Mouse (Mus musculus) myocyte (in vitro differentiated cells): ENCODE measurements around the gene Nat10. TPM values are rescaled to one million over a fixed set of nuclear protein-coding genes. Genes with fewer than 3 reads are reported as not detected.
A peak's percentile ranks its signal among the peaks of the same experiment; 100 is the strongest.

Experiments used
- H3K27me3 ChIP-seq: one replicate; pipeline ENCODE4 v1.6.1; 2011; ENCODE audit not compliant: control insufficient read depth, insufficient read depth, insufficient read length
- H3K36me3 ChIP-seq: one replicate; pipeline ENCODE4 v1.6.1; 2011; ENCODE audit not compliant: control insufficient read depth, insufficient read depth
- H3K4me2 ChIP-seq: one replicate; pipeline ENCODE4 v1.6.1; 2011; ENCODE audit warnings: low read depth, control low read depth
- H3K4me3 ChIP-seq: one replicate; pipeline ENCODE4 v1.5.1; 2011; ENCODE audit warnings: mild to moderate bottlenecking, control low read depth, moderate library complexity
- H3K79me2 ChIP-seq: one replicate; pipeline ENCODE4 v1.6.1; 2011; ENCODE audit not compliant: control insufficient read depth, insufficient read depth
- H3ac ChIP-seq: one replicate; pipeline ENCODE4 v1.6.1; 2011; ENCODE audit not compliant: control insufficient read depth, insufficient read length
- CEBPB ChIP-seq: IDR thresholded peaks from 2 replicates; pipeline ENCODE4 v1.6.1; 2011; ENCODE audit warnings: mild to moderate bottlenecking, moderate library complexity; ENCODE audit not compliant: poor library complexity, insufficient read depth, severe bottlenecking
- E2F4 ChIP-seq: IDR thresholded peaks from one replicate; pipeline ENCODE4 v1.6.1; 2011; ENCODE audit warnings: mild to moderate bottlenecking, control low read depth, moderate library complexity; ENCODE audit not compliant: insufficient read depth
- MAX ChIP-seq: IDR thresholded peaks from one replicate; pipeline ENCODE4 v1.6.1; 2011; ENCODE audit warnings: low read depth, mild to moderate bottlenecking, control low read depth
- MYOD1 ChIP-seq, 3 experiments: IDR thresholded peaks; one replicate each; pipeline ENCODE4 v1.6.1; 2011; ENCODE audit warnings: control low read depth in 2 of 3, low read depth in 2 of 3, mild to moderate bottlenecking in 2 of 3, moderate library complexity in 1 of 3; ENCODE audit not compliant: insufficient read length in 2 of 3, control insufficient read depth in 1 of 3
- MYOG ChIP-seq, 3 experiments: IDR thresholded peaks; one replicate each; pipeline ENCODE4 v1.6.1; 2011; ENCODE audit warnings: control low read depth in 2 of 3, low read depth in 2 of 3, mild to moderate bottlenecking in 2 of 3; ENCODE audit not compliant: insufficient read length in 2 of 3, control insufficient read depth in 1 of 3, insufficient read depth in 1 of 3
- POLR2A ChIP-seq: IDR thresholded peaks from one replicate; pipeline ENCODE4 v1.6.1; 2011; ENCODE audit warnings: low read depth, mild to moderate bottlenecking, control low read depth, moderate library complexity; ENCODE audit not compliant: insufficient read length
- POLR2AphosphoS2 ChIP-seq: IDR thresholded peaks from one replicate; pipeline ENCODE4 v1.6.1; 2011; ENCODE audit warnings: low read depth, control low read depth; ENCODE audit not compliant: insufficient read length
- REST ChIP-seq: IDR thresholded peaks from one replicate; pipeline ENCODE4 v1.6.1; 2011; ENCODE audit warnings: mild to moderate bottlenecking, control low read depth, moderate library complexity; ENCODE audit not compliant: insufficient read depth, insufficient read length
- SRF ChIP-seq: IDR thresholded peaks from one replicate; pipeline ENCODE4 v1.6.1; 2011; ENCODE audit warnings: low read depth; ENCODE audit not compliant: control insufficient read depth, insufficient read length
- TCF12 ChIP-seq: IDR thresholded peaks from one replicate; pipeline ENCODE4 v1.6.1; 2011; ENCODE audit warnings: mild to moderate bottlenecking, control low read depth; ENCODE audit not compliant: poor library complexity, insufficient read depth, severe bottlenecking
- TCF3 ChIP-seq: IDR thresholded peaks from one replicate; pipeline ENCODE4 v1.6.1; 2011; ENCODE audit warnings: low read depth, control low read depth; ENCODE audit not compliant: insufficient read length
- USF1 ChIP-seq: IDR thresholded peaks from one replicate; pipeline ENCODE4 v1.6.1; 2011; ENCODE audit warnings: low read depth, mild to moderate bottlenecking, control low read depth, moderate library complexity
- polyA plus RNA-seq: library from polyadenylated mRNA; unstranded; fragments of >200 nt; fragmentation: generic; extraction: Trizol; gene quantifications from one replicate; pipeline ENCODE4 v1.2.1, GENCODE M21; 2012; ENCODE audit warnings: missing spikeins

The Nat10 gene
- polyA plus RNA-seq, 1 experiment, result 20.6 TPM

- TF ChIP-seq TCF3 (no peak), MYOD1 (IDR thresholded peaks at IDR 0.05; ENCODE audit: control insufficient read depth in 1 of 3, insufficient read length in 2 of 3, low read depth in 2 of 3) (peak; percentile 10 to 85 (median 68)), TCF12 (peak; percentile 57), MYOG (IDR thresholded peaks at IDR 0.05; ENCODE audit: control insufficient read depth in 1 of 3, insufficient read depth in 1 of 3, insufficient read length in 2 of 3, low read depth in 2 of 3) (peak; percentile 59 to 91 (median 64))
- no peak overlapping the region for H3ac ChIP-seq
- peak overlapping the region; percentile 63 for H3K4me2 ChIP-seq
- H3K79me2 ChIP-seq, result no peaks in the 10 kb centered on the region
- no peak overlapping the region for H3K4me3 ChIP-seq
- no peaks in the 10 kb centered on the region for H3K36me3 ChIP-seq
- no peaks in the 10 kb centered on the region for H3K27me3 ChIP-seq
Measured at GRCm38 (mm10) chr2:103684926-103685577, 76.0 kb downstream of the Nat10 start.

GRCm38 (mm10) chr2:103684431-103684830 is 76.6 kb downstream of the Nat10 start:
- TF ChIP-seq POLR2A, result no peak
- TF ChIP-seq MYOD1 (IDR thresholded peaks at IDR 0.05; ENCODE audit: control insufficient read depth in 1 of 3, insufficient read length in 2 of 3, low read depth in 2 of 3), result no peak
- no peak for TF ChIP-seq TCF12
- TF ChIP-seq E2F4, result no peak
- no peak for TF ChIP-seq USF1
- no peak for TF ChIP-seq CEBPB
- TF ChIP-seq MYOG (IDR thresholded peaks at IDR 0.05; ENCODE audit: control insufficient read depth in 1 of 3, insufficient read depth in 1 of 3, insufficient read length in 2 of 3, low read depth in 2 of 3), result no peak
- no peak for TF ChIP-seq SRF
- no peak for TF ChIP-seq POLR2AphosphoS2
- no peak for TF ChIP-seq MAX
- Histone ChIP-seq H3K4me3 (no peak overlapping the region), H3K79me2 (no peaks in the 10 kb centered on the region), H3ac (no peak overlapping the region), H3K36me3 (no peaks in the 10 kb centered on the region), H3K4me2 (peak overlapping the region; percentile 63), H3K27me3 (no peaks in the 10 kb centered on the region)

GRCm38 (mm10) chr2:103682927-103683442 is 78.1 kb downstream of the Nat10 start:
- H3K79me2 ChIP-seq, result no peaks in the 10 kb centered on the region
- H3K4me2 ChIP-seq, result no peak overlapping the region
- H3K27me3 ChIP-seq, result no peaks in the 10 kb centered on the region
- H3K36me3 ChIP-seq, result no peaks in the 10 kb centered on the region
- no peak overlapping the region for H3K4me3 ChIP-seq
- H3ac ChIP-seq, result no peak overlapping the region
- TF ChIP-seq E2F4, result no peak
- TF ChIP-seq REST, result no peak
- no peak for TF ChIP-seq CEBPB
- no peak for TF ChIP-seq TCF3
- no peak for TF ChIP-seq POLR2AphosphoS2
- TF ChIP-seq SRF, result no peak
- TF ChIP-seq MYOD1 (IDR thresholded peaks at IDR 0.05; ENCODE audit: control insufficient read depth in 1 of 3, insufficient read length in 2 of 3, low read depth in 2 of 3), result no peak

- Histone ChIP-seq H3K79me2 (no peaks in the 10 kb centered on the region), H3K36me3 (no peaks in the 10 kb centered on the region), H3K4me2 (no peak overlapping the region), H3K27me3 (no peaks in the 10 kb centered on the region), H3ac (no peak overlapping the region), H3K4me3 (no peak overlapping the region)
- no peak for TF ChIP-seq TCF12
- no peak for TF ChIP-seq POLR2A
- no peak for TF ChIP-seq TCF3
- no peak for TF ChIP-seq USF1
- no peak for TF ChIP-seq SRF
- no peak for TF ChIP-seq POLR2AphosphoS2
Measured at GRCm38 (mm10) chr2:103682261-103682722, 78.8 kb downstream of the Nat10 start.

- H3K4me3 ChIP-seq, result no peak overlapping the region
- TF ChIP-seq CEBPB, result no peak
- TF ChIP-seq USF1, result no peak
- TF ChIP-seq MYOG (IDR thresholded peaks at IDR 0.05; ENCODE audit: control insufficient read depth in 1 of 3, insufficient read depth in 1 of 3, insufficient read length in 2 of 3, low read depth in 2 of 3), result no peak
- no peak for TF ChIP-seq REST
- no peak for TF ChIP-seq POLR2A
- no peak for TF ChIP-seq TCF3
- no peak for TF ChIP-seq MAX
- TF ChIP-seq SRF, result no peak
Measured at GRCm38 (mm10) chr2:103681149-103681548, 79.9 kb downstream of the Nat10 start.

More at GRCm38 (mm10) chr2:103681149-103681548, 79.9 kb downstream of the Nat10 start:
- Histone ChIP-seq H3K27me3 (no peaks in the 10 kb centered on the region), H3ac (no peak overlapping the region), H3K79me2 (no peaks in the 10 kb centered on the region), H3K36me3 (no peaks in the 10 kb centered on the region), H3K4me2 (no peak overlapping the region)
